Comparison of ENCODE assay signal across 26 mouse cellular contexts in genomic region chr2:84173450-84173849, GRCm38 (mm10).
DNase-seq lines count a peak whose midpoint lies in the region; ATAC-seq and TF ChIP-seq lines count a peak whose summit lies in the region.
"Had no signal": no experiment of that assay in that cellular context is flagged by ENCODE, and none has a peak within 500 bp of the region (broad histone marks: within the 10 kb centered on the region; RNA-seq: fewer than 3 reads in every experiment).

No protein-coding gene starts in this region.

- no peak overlapping the region for H3K9ac ChIP-seq in hindbrain, embryonic 16.5 days (ENCODE audit: low read depth, low read length)
- no peak overlapping the region for H3K9ac ChIP-seq in hindbrain, embryonic 11.5 days (ENCODE audit: low read depth, low read length)
- no peak overlapping the region for H3K9ac ChIP-seq in midbrain, embryonic 11.5 days (ENCODE audit: low read length)
- no peak overlapping the region for H3K9ac ChIP-seq in limb, embryonic 14.5 days (ENCODE audit: low read depth, low read length, severe bottlenecking)
- H3K9ac ChIP-seq in midbrain, embryonic 16.5 days (ENCODE audit: low read depth, low read length): no peak overlapping the region
- H3K9ac ChIP-seq: embryonic facial prominence, embryonic 13.5 days; hindbrain, embryonic 14.5 days; kidney, embryonic 15.5 days; limb, embryonic 12.5 days; liver, embryonic 13.5 days had no signal

- no peak for TF ChIP-seq POLR2A in limb, embryonic 14.5 days (IDR thresholded peaks at IDR 0.05; ENCODE audit: borderline replicate concordance, extremely low read depth, insufficient read depth, insufficient read length)

- 76% methylated on average over 3 of the region's 3 CpGs for WGBS in hindbrain, embryonic 16.5 days
- WGBS in hindbrain, embryonic 11.5 days: 89% methylated on average over 3 of the region's 3 CpGs
- 86% methylated on average over 3 of the region's 3 CpGs for WGBS in midbrain, embryonic 11.5 days
- 78% methylated on average over 3 of the region's 3 CpGs for WGBS in midbrain, embryonic 10.5 days
- 55% methylated on average over 3 of the region's 3 CpGs for WGBS in limb, embryonic 14.5 days
- 69% methylated on average over 3 of the region's 3 CpGs for WGBS in midbrain, embryonic 16.5 days

- H3K4me2 ChIP-seq in hindbrain, embryonic 16.5 days (ENCODE audit: low read length): no peak overlapping the region
- no peak overlapping the region for H3K4me2 ChIP-seq in hindbrain, embryonic 11.5 days (replicated peaks; ENCODE audit: low read depth, low read length)
- H3K4me2 ChIP-seq in midbrain, embryonic 11.5 days: no peak overlapping the region
- H3K4me2 ChIP-seq in limb, embryonic 14.5 days (replicated peaks; ENCODE audit: low read depth, low read length, severe bottlenecking): no peak overlapping the region
- no peak overlapping the region for H3K4me2 ChIP-seq in midbrain, embryonic 16.5 days (ENCODE audit: low read length)
- H3K4me2 ChIP-seq: embryonic facial prominence, embryonic 13.5 days; heart, embryonic 11.5 days; hindbrain, embryonic 14.5 days; kidney, embryonic 15.5 days; limb, embryonic 12.5 days; liver, embryonic 13.5 days had no signal

- H3K27ac ChIP-seq in hindbrain, embryonic 16.5 days (ENCODE audit: low read depth, low read length): no peak overlapping the region
- no peak overlapping the region for H3K27ac ChIP-seq in hindbrain, embryonic 11.5 days (ENCODE audit: low read depth, low read length)
- H3K27ac ChIP-seq in midbrain, embryonic 11.5 days (ENCODE audit: low read depth, low read length): no peak overlapping the region
- H3K27ac ChIP-seq in midbrain, embryonic 10.5 days (replicated peaks): no peak overlapping the region
- no peak overlapping the region for H3K27ac ChIP-seq in limb, embryonic 14.5 days (replicated peaks; ENCODE audit: low read depth, low read length)
- no peak overlapping the region for H3K27ac ChIP-seq in midbrain, embryonic 16.5 days (ENCODE audit: low read length)
- H3K27ac ChIP-seq: embryonic facial prominence, embryonic 13.5 days; hindbrain, embryonic 14.5 days; kidney, embryonic 15.5 days; layer of hippocampus, adult 2 months; limb, embryonic 12.5 days; liver, embryonic 13.5 days had no signal

- H3K36me3 ChIP-seq in hindbrain, embryonic 16.5 days (ENCODE audit: control insufficient read depth, insufficient read depth, low read length): no peaks in the 10 kb centered on the region
- H3K36me3 ChIP-seq in hindbrain, embryonic 11.5 days (ENCODE audit: control insufficient read depth, insufficient read depth, low read length): no peaks in the 10 kb centered on the region
- no peaks in the 10 kb centered on the region for H3K36me3 ChIP-seq in midbrain, embryonic 11.5 days (ENCODE audit: control insufficient read depth, insufficient read depth, low read length)
- H3K36me3 ChIP-seq in midbrain, embryonic 10.5 days: no peaks in the 10 kb centered on the region
- H3K36me3 ChIP-seq in limb, embryonic 14.5 days (ENCODE audit: control insufficient read depth, insufficient read depth, low read length): no peaks in the 10 kb centered on the region
- H3K36me3 ChIP-seq in midbrain, embryonic 16.5 days (ENCODE audit: control insufficient read depth, insufficient read depth, low read length): no peaks in the 10 kb centered on the region
- H3K36me3 ChIP-seq: embryonic facial prominence, embryonic 13.5 days; kidney, embryonic 15.5 days; limb, embryonic 12.5 days; liver, embryonic 13.5 days had no signal

- H3K4me1 ChIP-seq in hindbrain, embryonic 16.5 days (ENCODE audit: control insufficient read depth, insufficient read depth, low read depth, low read length): no peaks in the 10 kb centered on the region
- no peaks in the 10 kb centered on the region for H3K4me1 ChIP-seq in hindbrain, embryonic 11.5 days (replicated peaks; ENCODE audit: control insufficient read depth, insufficient read depth, low read length)
- H3K4me1 ChIP-seq in midbrain, embryonic 11.5 days (ENCODE audit: control insufficient read depth, insufficient read depth, low read length): no peaks in the 10 kb centered on the region
- no peaks in the 10 kb centered on the region for H3K4me1 ChIP-seq in midbrain, embryonic 10.5 days
- H3K4me1 ChIP-seq in limb, embryonic 14.5 days (ENCODE audit: control insufficient read depth, insufficient read depth, low read length): no peaks in the 10 kb centered on the region
- H3K4me1 ChIP-seq in midbrain, embryonic 16.5 days (ENCODE audit: control insufficient read depth, insufficient read depth, low read length): no peaks in the 10 kb centered on the region
- H3K4me1 ChIP-seq: embryonic facial prominence, embryonic 13.5 days; kidney, embryonic 15.5 days; limb, embryonic 12.5 days; liver, embryonic 13.5 days had no signal

- 0 out of 2 replicates have a peak, but pooled peaks have one; percentile 40 for ATAC-seq in hindbrain, embryonic 16.5 days
- no peak for ATAC-seq in hindbrain, embryonic 11.5 days (ENCODE audit: low FRiP score)
- ATAC-seq in midbrain, embryonic 11.5 days (ENCODE audit: low FRiP score): no peak
- peak; percentile 84 for ATAC-seq in limb, embryonic 14.5 days (ENCODE audit: low FRiP score, low read depth)
- peak; percentile 58 for ATAC-seq in midbrain, embryonic 16.5 days
- ATAC-seq in CD4-positive, CD25-positive, alpha-beta regulatory T cell, adult 4 months: no peak
- ATAC-seq: lung, postnatal 0 days had no signal

- no peaks in the 10 kb centered on the region for H3K27me3 ChIP-seq in hindbrain, embryonic 16.5 days (replicated peaks; ENCODE audit: control insufficient read depth, insufficient read depth, low read length)
- no peaks in the 10 kb centered on the region for H3K27me3 ChIP-seq in hindbrain, embryonic 11.5 days (ENCODE audit: control insufficient read depth, insufficient read depth, low read length)
- no peaks in the 10 kb centered on the region for H3K27me3 ChIP-seq in midbrain, embryonic 11.5 days (ENCODE audit: control insufficient read depth, insufficient read depth, low read length)
- no peaks in the 10 kb centered on the region for H3K27me3 ChIP-seq in midbrain, embryonic 10.5 days (ENCODE audit: low read depth, poor library complexity, severe bottlenecking)
- H3K27me3 ChIP-seq in limb, embryonic 14.5 days (ENCODE audit: control insufficient read depth, insufficient read depth, low read length): no peaks in the 10 kb centered on the region
- H3K27me3 ChIP-seq in midbrain, embryonic 16.5 days (ENCODE audit: control insufficient read depth, insufficient read depth, low read depth, low read length): no peaks in the 10 kb centered on the region
- H3K27me3 ChIP-seq: embryonic facial prominence, embryonic 13.5 days; kidney, embryonic 15.5 days; limb, embryonic 12.5 days; liver, embryonic 13.5 days had no signal

- DNase-seq in hindbrain, embryonic 11.5 days (ENCODE audit: low spot score): no peak
- DNase-seq in midbrain, embryonic 11.5 days (ENCODE audit: low spot score, missing footprints): peak; percentile 84
- DNase-seq in midbrain, embryonic 10.5 days (ENCODE audit: low spot score): no peak
- DNase-seq in limb, embryonic 14.5 days (ENCODE audit: low spot score): peak; percentile 36
- no peak for DNase-seq in lung, postnatal 36 days
- DNase-seq: cerebellum, adult 11 months; cerebellum, adult 9-10 months; embryo, embryonic 11 days; gastrocnemius, postnatal 25 days; heart, adult 11 months; heart, postnatal 36 days; kidney, adult 18-20 months; kidney, postnatal 36 days; liver, embryonic 13.5 days; lung, adult 18-20 months had no signal

- no peak overlapping the region for H3K4me3 ChIP-seq in hindbrain, embryonic 16.5 days (ENCODE audit: low read length)
- no peak overlapping the region for H3K4me3 ChIP-seq in hindbrain, embryonic 11.5 days (ENCODE audit: low read depth, low read length)
- no peak overlapping the region for H3K4me3 ChIP-seq in midbrain, embryonic 11.5 days (ENCODE audit: low read depth, low read length)
- H3K4me3 ChIP-seq in midbrain, embryonic 10.5 days: no peak overlapping the region
- H3K4me3 ChIP-seq in limb, embryonic 14.5 days (replicated peaks; ENCODE audit: low read length): no peak overlapping the region
- H3K4me3 ChIP-seq in midbrain, embryonic 16.5 days (ENCODE audit: low read depth, low read length): no peak overlapping the region
- H3K4me3 ChIP-seq: embryonic facial prominence, embryonic 13.5 days; erythroblast, embryonic 14.5 days; kidney, embryonic 15.5 days; layer of hippocampus, adult 2 months; limb, embryonic 12.5 days; liver, embryonic 13.5 days had no signal

- H3K9me3 ChIP-seq in hindbrain, embryonic 16.5 days (ENCODE audit: control insufficient read depth, low read length): no peaks in the 10 kb centered on the region
- H3K9me3 ChIP-seq in hindbrain, embryonic 11.5 days (ENCODE audit: control insufficient read depth, low read length): no peaks in the 10 kb centered on the region
- no peaks in the 10 kb centered on the region for H3K9me3 ChIP-seq in midbrain, embryonic 11.5 days (ENCODE audit: control insufficient read depth, low read length)
- H3K9me3 ChIP-seq in midbrain, embryonic 10.5 days (replicated peaks): no peaks in the 10 kb centered on the region
- no peaks in the 10 kb centered on the region for H3K9me3 ChIP-seq in limb, embryonic 14.5 days (ENCODE audit: control insufficient read depth, low read length)
- no peaks in the 10 kb centered on the region for H3K9me3 ChIP-seq in midbrain, embryonic 16.5 days (replicated peaks; ENCODE audit: control insufficient read depth, low read length, poor library complexity, severe bottlenecking)
- H3K9me3 ChIP-seq: embryonic facial prominence, embryonic 13.5 days; kidney, embryonic 15.5 days; limb, embryonic 12.5 days; liver, embryonic 13.5 days had no signal

Comparison
In these comparisons a context has a peak if more than half of its experiments do, and no peak if none do; other contexts are left out.
1. ATAC-seq: peak in hindbrain, embryonic 16.5 days (single experiment), limb, embryonic 14.5 days (single experiment) and midbrain, embryonic 16.5 days (single experiment); none in hindbrain, embryonic 11.5 days (single experiment), midbrain, embryonic 11.5 days (single experiment) and CD4-positive, CD25-positive, alpha-beta regulatory T cell, adult 4 months (single experiment).
2. DNase-seq: peak in midbrain, embryonic 11.5 days (single experiment) and limb, embryonic 14.5 days (single experiment); none in hindbrain, embryonic 11.5 days (single experiment), midbrain, embryonic 10.5 days (single experiment) and lung, postnatal 36 days (single experiment).